Comparison of ENCODE assay signal across 8 mouse cellular contexts in the genomic region with DNA sequence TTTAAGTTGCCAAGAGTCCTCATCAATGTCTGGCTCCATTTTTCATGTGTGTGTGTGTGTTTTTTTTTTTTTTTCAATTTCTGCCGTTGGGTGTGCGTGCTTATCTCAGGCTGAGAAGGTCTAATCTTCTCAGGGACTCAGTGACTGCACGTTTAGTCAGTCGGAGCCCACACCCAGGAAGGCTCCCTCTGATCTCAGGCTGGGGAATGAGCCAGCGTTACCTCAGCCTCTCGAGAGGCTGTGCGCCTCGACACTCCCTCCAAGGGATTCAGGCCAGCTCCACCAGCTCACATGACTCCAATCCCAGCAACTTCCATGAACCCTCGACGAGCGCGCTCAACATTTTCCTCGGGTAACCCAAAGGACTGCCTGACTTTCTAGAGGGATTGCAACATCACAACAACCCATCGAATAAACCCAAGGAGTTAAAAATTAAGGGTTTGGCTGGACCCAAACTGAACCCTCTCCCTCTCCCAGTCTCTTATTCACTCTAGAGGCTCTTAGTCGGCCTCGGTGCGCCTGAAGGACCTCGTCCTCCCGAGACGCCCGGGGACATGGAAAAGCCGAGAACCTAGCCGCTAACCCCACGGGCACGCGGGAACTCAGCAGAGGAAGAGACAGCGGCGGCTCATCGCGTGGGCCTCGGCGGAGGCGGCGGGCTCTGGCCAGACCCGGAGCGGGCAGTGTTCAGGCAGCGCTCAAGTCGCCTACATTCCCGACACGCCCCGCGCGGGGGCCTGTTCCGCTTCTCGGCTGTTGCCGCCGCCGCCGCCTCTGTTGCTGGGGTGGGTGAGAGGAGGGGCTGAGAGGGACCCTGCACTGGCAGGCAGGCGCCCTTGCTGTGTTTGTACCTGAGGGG. TPM values are rescaled to one million over a fixed set of nuclear protein-coding genes. Genes with fewer than 3 reads are reported as not detected.
DNase-seq lines count a peak whose midpoint lies in the region; ATAC-seq and TF ChIP-seq lines count a peak whose summit lies in the region.

Gene Stam, plus strand, starts transcription at position 737 of the 859 bp plus-strand sequence.

- H3K4me2 ChIP-seq in heart, embryonic 12.5 days, result peak within 1 kb of the TSS; percentile 75
- peak within 1 kb of the TSS; percentile 75 for H3K4me2 ChIP-seq in kidney, postnatal 0 days (ENCODE audit: low read length)
- peak within 1 kb of the TSS; percentile 83 for H3K4me2 ChIP-seq in liver, embryonic 11.5 days
- peak within 1 kb of the TSS; percentile 53 for H3K4me2 ChIP-seq in stomach, embryonic 14.5 days (replicated peaks; ENCODE audit: low read depth, low read length)

- TF ChIP-seq CTCF in kidney, postnatal 0 days (IDR thresholded peaks at IDR 0.05; ENCODE audit: low read depth), result peak; percentile 2; the same call in 1 of the 2 replicates

- H3K9me3 ChIP-seq in heart, embryonic 12.5 days (replicated peaks), result no peaks in the 10 kb centered on the region
- H3K9me3 ChIP-seq in kidney, postnatal 0 days (replicated peaks; ENCODE audit: low read length), result no peaks in the 10 kb centered on the region
- no peaks in the 10 kb centered on the region for H3K9me3 ChIP-seq in liver, embryonic 11.5 days (ENCODE audit: control insufficient read depth, low read length)
- no peaks in the 10 kb centered on the region for H3K9me3 ChIP-seq in stomach, embryonic 14.5 days (ENCODE audit: control insufficient read depth, low read depth, low read length)

- peak within 1 kb of the TSS; percentile 95 for H3K4me3 ChIP-seq in heart, embryonic 12.5 days
- H3K4me3 ChIP-seq in kidney, postnatal 0 days (replicated peaks; ENCODE audit: low read depth, low read length), result peak within 1 kb of the TSS; percentile 78
- peak within 1 kb of the TSS; percentile 94 for H3K4me3 ChIP-seq in liver, embryonic 11.5 days (ENCODE audit: low read depth, low read length)
- peak within 1 kb of the TSS; percentile 68 for H3K4me3 ChIP-seq in stomach, embryonic 14.5 days (ENCODE audit: low read depth, low read length)

- peak; percentile 88 for DNase-seq in CD4-positive helper T cell, adult 2 months (ENCODE audit: low read depth, low spot score)
- DNase-seq in brain, embryonic 18.5 days (ENCODE audit: low read depth, low spot score), result peak; percentile 79
- DNase-seq in kidney, postnatal 0 days (ENCODE audit: low spot score), result peak; percentile 93
- DNase-seq in liver, embryonic 11.5 days (ENCODE audit: low spot score), result peak; percentile 94
- DNase-seq in naive thymus-derived CD4-positive, alpha-beta T cell, adult 2 months (ENCODE audit: low read depth), result peak; percentile 94

- peak; percentile 91 for ATAC-seq in erythroid progenitor cell, adult 5-6 weeks (replicated peaks; ENCODE audit: low FRiP score, poor library complexity, severe bottlenecking)
- ATAC-seq in heart, embryonic 12.5 days (ENCODE audit: insufficient number of reproducible peaks, low FRiP score), result peak; percentile 96
- peak; percentile 97 for ATAC-seq in kidney, postnatal 0 days (replicated peaks; ENCODE audit: low FRiP score, low read depth)
- ATAC-seq in liver, embryonic 11.5 days (replicated peaks; ENCODE audit: low FRiP score), result peak; percentile 93
- ATAC-seq in stomach, embryonic 14.5 days (ENCODE audit: insufficient number of reproducible peaks, insufficient read depth, low FRiP score, low read depth), result peak; percentile 92

- H3K27ac ChIP-seq in heart, embryonic 12.5 days (ENCODE audit: poor library complexity, severe bottlenecking), result peak within 1 kb of the TSS; percentile 91
- H3K27ac ChIP-seq in kidney, postnatal 0 days, result peak within 1 kb of the TSS; percentile 95
- H3K27ac ChIP-seq in liver, embryonic 11.5 days (ENCODE audit: low read depth, low read length), result peak within 1 kb of the TSS; percentile 98
- peak within 1 kb of the TSS; percentile 94 for H3K27ac ChIP-seq in stomach, embryonic 14.5 days (ENCODE audit: low read length)

- WGBS in heart, embryonic 12.5 days, result under 1% methylated on average over 47 of the region's 50 CpGs
- WGBS in kidney, postnatal 0 days, result under 1% methylated on average over 49 of the region's 50 CpGs
- WGBS in liver, embryonic 11.5 days, result 0% methylated on average over 50 of the region's 50 CpGs
- WGBS in stomach, embryonic 14.5 days, result under 1% methylated on average over 50 of the region's 50 CpGs

- no peaks in the 10 kb centered on the region for H3K27me3 ChIP-seq in heart, embryonic 12.5 days (replicated peaks)
- no peaks in the 10 kb centered on the region for H3K27me3 ChIP-seq in kidney, postnatal 0 days (ENCODE audit: insufficient read depth, low read length)
- H3K27me3 ChIP-seq in liver, embryonic 11.5 days (replicated peaks; ENCODE audit: control insufficient read depth, insufficient read depth, low read length), result no peaks in the 10 kb centered on the region
- H3K27me3 ChIP-seq in stomach, embryonic 14.5 days (ENCODE audit: control insufficient read depth, insufficient read depth, low read length), result no peaks in the 10 kb centered on the region

- H3K4me1 ChIP-seq in heart, embryonic 12.5 days (replicated peaks), result peaks cover 13% of the 10 kb centered on the region; the same call in 1 of the 2 replicates
- peaks cover 10% of the 10 kb centered on the region; the same call in 1 of the 2 replicates for H3K4me1 ChIP-seq in kidney, postnatal 0 days (replicated peaks; ENCODE audit: insufficient read depth, low read length)
- H3K4me1 ChIP-seq in liver, embryonic 11.5 days (replicated peaks; ENCODE audit: control insufficient read depth, insufficient read depth, low read length), result peaks cover 20% of the 10 kb centered on the region
- H3K4me1 ChIP-seq in stomach, embryonic 14.5 days (ENCODE audit: control insufficient read depth, insufficient read depth, low read length), result peaks cover 14% of the 10 kb centered on the region

- no peaks in the 10 kb centered on the region for H3K36me3 ChIP-seq in heart, embryonic 12.5 days
- H3K36me3 ChIP-seq in kidney, postnatal 0 days (ENCODE audit: insufficient read depth, low read length), result no peaks in the 10 kb centered on the region
- no peaks in the 10 kb centered on the region for H3K36me3 ChIP-seq in liver, embryonic 11.5 days (ENCODE audit: control insufficient read depth, insufficient read depth, low read length)
- no peaks in the 10 kb centered on the region for H3K36me3 ChIP-seq in stomach, embryonic 14.5 days (ENCODE audit: control insufficient read depth, insufficient read depth, low read length)

- peak within 1 kb of the TSS; percentile 98 for H3K9ac ChIP-seq in heart, embryonic 12.5 days
- peak within 1 kb of the TSS; percentile 88 for H3K9ac ChIP-seq in kidney, postnatal 0 days (ENCODE audit: low read depth, low read length)
- H3K9ac ChIP-seq in liver, embryonic 11.5 days (ENCODE audit: low read depth, low read length), result peak within 1 kb of the TSS; percentile 98
- H3K9ac ChIP-seq in stomach, embryonic 14.5 days (replicated peaks; ENCODE audit: low read depth, low read length), result peak within 1 kb of the TSS; percentile 83

RNA-seq across cellular contexts. Expression of gene Stam, which starts in this region (rescaled TPM):
- total RNA-seq in erythroid progenitor cell, adult 5-6 weeks (2015; ENCODE audit: low replicate concordance), result 36.4 and 66.7 TPM in 2 replicates
- total RNA-seq in erythroid progenitor cell, adult 5-6 weeks (2017; ENCODE audit: low replicate concordance), result 23.3 and 41.1 TPM in 2 replicates
- polyA plus RNA-seq in heart, embryonic 12.5 days (2016; fragmentation: Nextera tagmentation; extraction: Ambion mirVana), result 59.5 and 63.1 TPM in 2 replicates
- polyA plus RNA-seq in kidney, postnatal 0 days (2015; fragmentation: Nextera tagmentation; extraction: Ambion mirVana), result 38.6 and 40.3 TPM in 2 replicates
- polyA plus RNA-seq in liver, embryonic 11.5 days (2014; fragmentation: Nextera tagmentation; extraction: Ambion mirVana), result 52.4 and 55.1 TPM in 2 replicates
- 92.1 and 95.9 TPM in 2 replicates for polyA plus RNA-seq in stomach, embryonic 14.5 days (2014; fragmentation: Nextera tagmentation; extraction: Ambion mirVana)

Comparison
In these comparisons a context has a peak if more than half of its experiments do, and no peak if none do; other contexts are left out.
1. Peak in every context shown above with its lines: DNase-seq, ATAC-seq, H3K4me3 ChIP-seq and H3K27ac ChIP-seq.